Mouse (Mus musculus) stomach, postnatal 0 days (tissue): ENCODE measurements around the gene Sppl3.

Source experiments
- CTCF ChIP-seq: IDR thresholded peaks from 2 replicates; pipeline ENCODE4 v1.5.1; 2016; ENCODE audit warnings: antibody characterized with exemption, low read depth, mild to moderate bottlenecking, moderate library complexity
- EP300 ChIP-seq: optimal IDR thresholded peaks from 2 replicates; pipeline ENCODE3; 2016; ENCODE audit warnings: antibody characterized with exemption

- TF ChIP-seq CTCF (no peak), EP300 (no peak)
Measured at GRCm38 (mm10) chr5:115032620-115033019, 21.7 kb downstream of the Sppl3 start.
